Mouse (Mus musculus) hindbrain, embryonic 11.5 days (tissue): ENCODE data around the gene Ralgps1. TPM values are rescaled to one million over a fixed set of nuclear protein-coding genes. Genes with fewer than 3 reads are reported as not detected.

ENCODE experiments used
- ATAC-seq: fragments of 200-750 bp; cut with Nextera tagmentation; 2 replicates; pipeline ENCODE4 v1.8.0; 2017; ENCODE audit warnings: mild to moderate bottlenecking, moderate TSS enrichment, moderate library complexity; ENCODE audit not compliant: low FRiP score
- DNase-seq: peaks from one replicate; pipeline ENCODE4 v3.0.0-alpha.2; 2015; ENCODE audit warnings: low spot score
- H3K27ac ChIP-seq: fragments of 300-500 bp; sonication (generic); 2 replicates; pipeline ENCODE4 v1.5.1; 2014; ENCODE audit warnings: mild to moderate bottlenecking, low read depth, low read length
- H3K27me3 ChIP-seq: fragments of 300-500 bp; sonication (generic); 2 replicates; pipeline ENCODE4 v1.6.1; 2014; ENCODE audit warnings: mild to moderate bottlenecking, low read length, moderate library complexity, mixed read lengths; ENCODE audit not compliant: control insufficient read depth, insufficient read depth
- H3K36me3 ChIP-seq: fragments of 300-500 bp; sonication (generic); 2 replicates; pipeline ENCODE4 v1.6.1; 2014; ENCODE audit warnings: mild to moderate bottlenecking, low read length, moderate library complexity, mixed read lengths; ENCODE audit not compliant: control insufficient read depth, insufficient read depth
- H3K4me1 ChIP-seq: fragments of 300-500 bp; sonication (generic); replicated peaks from 2 replicates; pipeline ENCODE4 v1.6.1; 2014; ENCODE audit warnings: low read length, mixed read lengths; ENCODE audit not compliant: control insufficient read depth, insufficient read depth
- H3K4me2 ChIP-seq: fragments of 300-500 bp; sonication (generic); replicated peaks from 2 replicates; pipeline ENCODE4 v1.6.1; 2014; ENCODE audit warnings: mild to moderate bottlenecking, low read depth, low read length
- H3K4me3 ChIP-seq: fragments of 300-500 bp; sonication (generic); 2 replicates; pipeline ENCODE4 v1.5.1; 2014; ENCODE audit warnings: low read depth, low read length
- H3K9ac ChIP-seq: fragments of 300-500 bp; sonication (generic); 2 replicates; pipeline ENCODE4 v1.6.1; 2014; ENCODE audit warnings: low read depth, low read length
- H3K9me3 ChIP-seq: fragments of 300-500 bp; sonication (generic); 2 replicates; pipeline ENCODE4 v1.6.1; 2016; ENCODE audit warnings: low read length; ENCODE audit not compliant: control insufficient read depth
- WGBS: fragments of 180-500 bp; shearing (Covaris S2); extraction: QIAGEN DNeasy Blood & Tissue Kit; methylation state at CpG from one replicate; pipeline ENCODE4 v1.1.7; 2014; 5-methylcytosine and 5-hydroxymethylcytosine counted together
- polyA plus RNA-seq: library from polyadenylated mRNA; unstranded; fragments of >200 nt; fragmentation: Nextera tagmentation; extraction: Ambion mirVana; gene quantifications from 2 replicates; pipeline ENCODE4 v1.2.1, GENCODE M21; 2014

The Ralgps1 gene
- polyA plus RNA-seq, 1 experiment from 2014 or later, result 20.6 TPM

DNA sequence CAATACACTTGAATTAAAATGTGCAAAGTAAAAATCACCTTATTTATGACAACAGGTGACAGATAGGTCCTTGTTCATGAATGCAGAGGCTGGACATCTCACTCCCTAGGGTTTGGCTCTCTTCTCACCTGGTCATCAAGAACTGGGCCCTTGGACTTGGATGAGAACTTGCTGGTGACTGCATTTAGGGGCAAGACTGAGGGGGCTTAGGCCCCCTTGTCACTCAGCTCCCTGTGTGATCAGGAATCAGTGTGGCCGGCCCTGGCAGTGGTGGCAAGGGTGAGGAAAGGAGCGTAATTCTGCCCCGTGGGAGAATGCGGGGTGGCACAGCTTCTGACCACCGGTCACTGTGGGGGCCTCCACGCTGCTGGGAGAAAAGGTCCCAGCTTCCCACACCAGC, 234.9 kb downstream of the Ralgps1 start:
- Histone ChIP-seq H3K27ac (no peak overlapping the region), H3K9ac (no peak overlapping the region), H3K4me3 (no peak overlapping the region), H3K27me3 (peaks cover 7% of the 10 kb centered on the region), H3K9me3 (no peaks in the 10 kb centered on the region), H3K36me3 (no peaks in the 10 kb centered on the region), H3K4me1 (no peaks in the 10 kb centered on the region), H3K4me2 (no peak overlapping the region)
- WGBS, result 95% methylated on average over 6 of the region's 6 CpGs
- DNase-seq, result no peak
- ATAC-seq, result no peak

GRCm38 (mm10) chr2:33134766-33135490, 236.4 kb downstream of the Ralgps1 start:
- DNase-seq (no peak), ATAC-seq (no peak)
- Histone ChIP-seq H3K4me3 (no peak overlapping the region), H3K4me2 (no peak overlapping the region), H3K9me3 (no peaks in the 10 kb centered on the region), H3K36me3 (no peaks in the 10 kb centered on the region), H3K27me3 (peaks cover 8% of the 10 kb centered on the region), H3K9ac (no peak overlapping the region), H3K4me1 (no peaks in the 10 kb centered on the region), H3K27ac (no peak overlapping the region)
- WGBS, result 78% methylated on average over 7 of the region's 7 CpGs

GRCm38 (mm10) chr2:33132306-33132705, 239.0 kb downstream of the Ralgps1 start:
- ATAC-seq (no peak), DNase-seq (no peak)
- H3K9ac ChIP-seq, result no peak overlapping the region
- H3K4me3 ChIP-seq, result no peak overlapping the region
- H3K36me3 ChIP-seq, result no peaks in the 10 kb centered on the region
- no peaks in the 10 kb centered on the region for H3K9me3 ChIP-seq
- H3K27ac ChIP-seq, result no peak overlapping the region
- WGBS, result 11% methylated on average over 7 of the region's 7 CpGs
- H3K4me2 ChIP-seq, result no peak overlapping the region
- H3K4me1 ChIP-seq, result peaks cover 2% of the 10 kb centered on the region; the same call in 1 of the 2 replicates
- H3K27me3 ChIP-seq, result peaks cover 15% of the 10 kb centered on the region

GRCm38 (mm10) chr2:33131500-33132092, 239.7 kb downstream of the Ralgps1 start, which contains the start of gene Garnl3:
TSS of gene Garnl3 (minus strand) at chr2:33131654.
- Histone ChIP-seq H3K36me3 (no peaks in the 10 kb centered on the region), H3K4me2 (peak within 1 kb of the TSS; percentile 97), H3K9me3 (no peaks in the 10 kb centered on the region), H3K4me3 (peak within 1 kb of the TSS; percentile 66), H3K4me1 (peaks cover 2% of the 10 kb centered on the region; the same call in 1 of the 2 replicates), H3K27me3 (peaks cover 15% of the 10 kb centered on the region), H3K27ac (0 out of 2 replicates have a peak within 1 kb of the TSS, but pooled peaks have one; percentile 27), H3K9ac (peak within 1 kb of the TSS; percentile 68)
- WGBS, result 0% methylated on average over 22 of the region's 22 CpGs
- peak; percentile 66 for ATAC-seq
- peak; percentile 65 for DNase-seq

- ATAC-seq, result peak; percentile 92
- Histone ChIP-seq H3K4me2 (peak overlapping the region; percentile 97), H3K36me3 (no peaks in the 10 kb centered on the region), H3K9ac (peak overlapping the region; percentile 68), H3K9me3 (no peaks in the 10 kb centered on the region), H3K27me3 (peaks cover 15% of the 10 kb centered on the region), H3K27ac (0 out of 2 replicates have a peak overlapping the region, but pooled peaks have one; percentile 27), H3K4me3 (peak overlapping the region; percentile 66), H3K4me1 (peaks cover 2% of the 10 kb centered on the region; the same call in 1 of the 2 replicates)
- WGBS, result under 1% methylated on average over 47 of the region's 55 CpGs
- peak; percentile 97 for DNase-seq
These were observed 240.5 kb downstream of the Ralgps1 start for GRCm38 (mm10) chr2:33130526-33131483.

GRCm38 (mm10) chr2:33130141-33130525, 241.2 kb downstream of the Ralgps1 start:
- Histone ChIP-seq H3K9me3 (no peaks in the 10 kb centered on the region), H3K4me3 (peak overlapping the region; percentile 66), H3K36me3 (no peaks in the 10 kb centered on the region), H3K9ac (peak overlapping the region; percentile 68), H3K27ac (no peak overlapping the region), H3K4me1 (peaks cover 2% of the 10 kb centered on the region; the same call in 1 of the 2 replicates), H3K4me2 (peak overlapping the region; percentile 97), H3K27me3 (peaks cover 15% of the 10 kb centered on the region)
- WGBS, result under 1% methylated on average over 32 of the region's 33 CpGs
- ATAC-seq (peak; percentile 61), DNase-seq (no peak)

- ATAC-seq, result no peak
- Histone ChIP-seq H3K4me1 (peaks cover 2% of the 10 kb centered on the region; the same call in 1 of the 2 replicates), H3K36me3 (no peaks in the 10 kb centered on the region), H3K9me3 (no peaks in the 10 kb centered on the region), H3K4me3 (peak overlapping the region; percentile 66), H3K27ac (no peak overlapping the region), H3K9ac (no peak overlapping the region; the same call in 1 of the 2 replicates), H3K4me2 (peak overlapping the region; percentile 97), H3K27me3 (peaks cover 15% of the 10 kb centered on the region)
- no peak for DNase-seq
- WGBS, result 4% methylated on average over 10 of the region's 10 CpGs
These were observed 241.6 kb downstream of the Ralgps1 start for GRCm38 (mm10) chr2:33129696-33130095.

DNA sequence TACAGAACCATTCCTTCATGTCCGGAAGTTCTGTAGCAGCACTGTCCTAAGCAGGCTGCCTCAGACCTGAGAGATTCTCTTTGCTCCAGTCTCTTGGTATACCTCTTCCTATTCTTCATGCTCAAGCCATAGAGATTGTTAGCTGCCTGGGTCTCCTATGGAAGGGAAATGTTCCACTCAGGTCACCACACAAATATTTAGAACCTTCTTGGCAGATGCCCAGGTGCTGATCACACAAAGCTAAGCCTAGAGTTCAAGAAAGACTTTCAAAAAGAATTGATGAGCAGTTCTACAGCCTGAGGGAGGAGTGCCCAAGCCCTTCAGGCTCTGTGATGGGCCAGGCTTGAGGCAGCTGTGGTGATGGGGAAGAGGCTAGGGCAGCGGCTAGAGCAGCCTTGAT, 242.3 kb downstream of the Ralgps1 start:
- 71% methylated on average over 2 of the region's 2 CpGs for WGBS
- Histone ChIP-seq H3K9ac (no peak overlapping the region), H3K9me3 (no peaks in the 10 kb centered on the region), H3K4me1 (peaks cover 2% of the 10 kb centered on the region; the same call in 1 of the 2 replicates), H3K36me3 (no peaks in the 10 kb centered on the region), H3K27ac (no peak overlapping the region), H3K4me3 (no peak overlapping the region), H3K4me2 (no peak overlapping the region; the same call in 1 of the 2 replicates), H3K27me3 (peaks cover 15% of the 10 kb centered on the region)
- no peak for ATAC-seq
- DNase-seq, result no peak
